Mouse (Mus musculus) left cerebral cortex, adult 2 months (tissue): Measurements from ENCODE around the gene Ugdh. TPM values are rescaled to one million over a fixed set of nuclear protein-coding genes. Genes with fewer than 3 reads are reported as not detected.

ENCODE experiments used
- DNase-seq, 2 experiments: peaks; one replicate each; pipeline ENCODE4 v3.0.0; 2021 to 2022; ENCODE audit warnings: low spot score in 2 of 2, mixed read lengths in 1 of 2; ENCODE audit errors: extremely low spot score in 1 of 2
- H3K27ac ChIP-seq: fragments of 200-600 bp; 2 replicates; pipeline ENCODE4 v1.8.1; 2022
- H3K4me3 ChIP-seq: fragments of 200-600 bp; 2 replicates; pipeline ENCODE4 v1.8.1; 2022
- CTCF ChIP-seq: fragments of 200-600 bp; IDR thresholded peaks from 2 replicates; pipeline ENCODE4 v1.8.1; 2022; ENCODE audit warnings: antibody characterized with exemption, mild to moderate bottlenecking, moderate library complexity
- intact Hi-C: fragments of 180-260 bp; cut with DNase I; formaldehyde crosslinking; loops from one replicate; pipeline ENCODE4 v1.15.1; 2025
- total RNA-seq, 2 experiments: library from RNA; stranded (reverse); gene quantifications; 2 replicates each; pipeline ENCODE4 v1.2.3; 2021

The Ugdh gene
- total RNA-seq, 2 experiments from 2014 or later = 25.2 to 30.1 TPM

DNA sequence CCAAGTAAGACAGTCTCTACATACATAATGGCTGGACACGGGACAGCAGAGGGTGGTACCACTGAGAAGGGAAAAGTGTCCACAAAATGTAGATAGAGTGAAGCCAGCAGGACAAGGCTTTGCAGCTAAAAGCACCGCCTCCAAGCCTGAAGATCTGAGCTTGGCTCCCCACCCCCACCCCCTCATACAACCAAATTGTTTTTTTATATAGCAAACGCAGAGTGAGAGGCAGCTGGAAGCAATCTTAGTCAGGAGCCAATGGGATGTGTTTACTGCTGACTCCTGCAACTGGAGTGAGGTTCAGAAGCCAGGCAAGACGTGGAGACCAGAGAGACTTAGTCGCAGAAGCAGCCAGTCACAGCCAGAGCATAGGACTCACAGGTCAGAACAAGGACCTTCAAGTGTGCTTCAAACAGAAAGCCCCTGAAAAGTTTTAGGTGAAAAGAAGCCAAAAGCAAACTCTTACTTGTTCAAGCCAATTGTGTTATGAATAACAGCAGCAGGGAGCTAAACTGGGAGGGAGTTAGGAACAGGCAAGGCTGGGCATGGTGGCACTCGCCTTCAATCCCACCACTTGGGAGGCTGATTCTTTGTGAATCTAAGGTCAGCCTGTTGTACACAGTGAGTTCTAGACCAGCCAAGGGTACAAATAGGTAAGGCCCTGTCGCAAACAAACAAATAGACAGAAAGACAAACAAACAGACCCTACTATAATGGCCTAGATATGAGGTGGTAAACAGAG is 21.5 kb upstream of the Ugdh start:
- no peak overlapping the region for H3K27ac ChIP-seq
- no peak for DNase-seq
- no peak overlapping the region for H3K4me3 ChIP-seq
- TF ChIP-seq CTCF = no peak
- intact Hi-C loops = no loop called here

DNA sequence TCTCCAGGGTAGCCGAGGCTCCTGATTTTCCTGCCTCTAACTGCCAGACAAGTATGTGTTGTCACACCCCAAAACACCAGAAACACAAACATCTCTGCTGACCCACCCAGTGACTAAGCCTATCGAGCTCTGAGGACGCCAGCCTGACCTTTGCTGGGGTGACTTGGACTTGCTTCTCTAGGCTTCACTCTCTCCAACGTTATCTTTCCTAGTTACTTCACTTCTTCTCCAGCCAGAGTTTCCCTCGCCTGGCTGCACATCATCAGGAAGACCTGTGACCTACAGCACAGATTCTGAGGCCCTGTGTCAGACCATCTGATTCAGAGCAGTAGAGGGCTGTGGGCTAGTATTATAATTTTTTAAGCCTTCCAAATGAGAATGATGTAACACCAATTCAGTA is 19.0 kb upstream of the Ugdh start:
- intact Hi-C loops = no loop called here
- no peak for DNase-seq
- TF ChIP-seq CTCF = no peak
- Histone ChIP-seq H3K4me3 (no peak overlapping the region), H3K27ac (no peak overlapping the region)

DNA sequence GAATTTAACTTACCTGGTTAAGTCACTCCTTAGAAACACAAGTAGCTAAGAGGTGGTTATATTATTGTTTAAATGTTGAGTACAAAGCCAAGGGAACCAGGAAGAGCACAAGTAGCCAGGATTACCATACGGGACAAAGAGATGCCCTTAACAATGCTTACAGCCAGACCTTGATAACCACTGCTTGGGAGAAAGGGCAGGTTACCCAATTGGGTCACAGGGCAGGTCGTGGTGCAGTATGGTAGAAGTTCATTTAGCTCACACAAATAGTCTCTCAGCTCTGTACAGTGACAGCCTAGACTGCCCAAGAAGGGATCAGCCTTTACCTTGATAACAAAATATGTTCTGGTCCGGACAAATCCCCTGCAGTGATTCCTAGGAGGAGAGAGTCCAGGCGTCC is 13.2 kb upstream of the Ugdh start:
- DNase-seq = no peak
- intact Hi-C loops = no loop called here
- Histone ChIP-seq H3K27ac (no peak overlapping the region), H3K4me3 (no peak overlapping the region)
- TF ChIP-seq CTCF = no peak

DNA sequence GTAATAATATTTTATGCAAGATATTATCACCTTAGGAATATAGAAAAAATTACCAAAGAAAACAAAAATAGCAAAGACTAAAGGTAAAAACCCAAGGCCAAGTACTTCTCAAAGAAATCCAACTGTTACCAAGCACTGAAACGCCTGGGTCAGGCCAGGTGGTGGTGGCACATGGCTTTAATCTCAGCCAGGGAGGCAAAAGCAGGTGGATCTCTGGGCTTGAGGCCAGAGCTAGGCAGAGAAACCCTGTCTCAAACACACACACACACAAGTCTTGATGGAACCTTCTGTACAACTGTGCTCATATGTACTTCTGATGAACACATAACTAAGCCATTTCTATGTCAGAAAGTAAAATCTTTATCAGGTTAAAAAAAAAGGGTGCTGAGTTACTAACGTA is 12.1 kb upstream of the Ugdh start:
- no peak overlapping the region for H3K27ac ChIP-seq
- no peak for TF ChIP-seq CTCF
- no peak for DNase-seq
- no peak overlapping the region for H3K4me3 ChIP-seq
- intact Hi-C loops = no loop called here

DNA sequence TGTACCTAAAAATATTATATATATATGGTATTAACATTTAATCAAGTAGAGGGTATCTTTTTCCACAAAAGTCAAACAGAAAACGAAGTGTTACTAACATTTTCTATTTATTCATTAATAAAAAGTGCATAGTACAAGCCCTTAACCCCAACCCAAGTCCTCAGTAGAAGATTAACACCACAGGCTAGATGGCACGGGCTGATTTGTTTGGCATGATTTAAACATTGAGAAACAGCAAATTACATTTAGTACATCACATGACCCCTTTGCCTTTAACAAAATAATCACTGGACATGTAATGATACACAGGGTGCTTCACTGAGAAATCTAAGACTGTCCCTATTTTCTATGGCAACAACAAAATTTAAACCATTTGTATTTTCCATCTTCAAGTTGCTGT is 11.0 kb upstream of the Ugdh start:
- intact Hi-C loops = no loop called here
- no peak for TF ChIP-seq CTCF
- no peak overlapping the region for H3K4me3 ChIP-seq
- no peak for DNase-seq
- H3K27ac ChIP-seq = no peak overlapping the region

DNA sequence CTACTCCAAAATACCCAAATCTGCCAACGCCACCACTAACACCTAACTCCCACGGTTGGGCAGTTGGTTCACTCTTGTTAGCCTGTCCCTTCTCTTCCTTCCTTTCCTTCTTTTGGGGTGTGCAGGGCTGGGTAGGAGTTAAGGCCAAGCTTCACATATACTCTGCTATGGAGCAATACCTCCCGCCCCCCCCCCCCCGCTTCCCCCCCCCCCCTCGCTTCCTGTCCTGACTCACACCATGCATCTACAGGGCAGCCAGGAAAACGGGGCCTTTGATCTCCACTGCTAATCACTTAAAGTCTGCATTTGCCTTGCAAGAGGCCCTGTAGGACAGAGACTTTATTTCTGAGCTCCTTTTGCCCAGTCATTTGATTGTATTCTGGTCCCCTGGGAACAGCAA is 9.2 kb upstream of the Ugdh start:
- no peak for TF ChIP-seq CTCF
- intact Hi-C loops = no loop called here
- DNase-seq = no peak
- Histone ChIP-seq H3K27ac (no peak overlapping the region), H3K4me3 (no peak overlapping the region)

DNA sequence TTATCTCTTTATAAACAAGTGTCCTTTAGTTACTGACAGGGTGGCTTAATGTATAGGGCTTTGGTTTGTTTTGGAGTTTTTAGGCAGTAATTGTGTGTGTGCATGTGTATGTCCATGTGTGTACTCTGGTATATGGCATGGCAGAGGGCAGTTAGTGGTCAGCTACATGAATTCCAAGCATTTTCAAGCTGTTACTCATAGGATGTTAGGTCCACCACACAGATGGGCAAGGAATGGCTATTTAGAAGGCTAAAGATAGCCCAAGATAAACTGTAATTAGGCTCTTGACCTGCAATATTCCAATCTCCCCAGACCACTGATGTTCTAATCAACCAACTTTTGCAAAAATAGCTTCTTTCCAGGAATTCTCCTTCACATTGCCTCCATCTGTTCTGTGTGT is 2.3 kb upstream of the Ugdh start:
- intact Hi-C loops = loop anchor here (5.0 to 10.0 kb wide), 2 partner anchors 99 to 257 kb away; partner anchors contain the start of genes Pds5a, Smim14 and Ube2k
- TF ChIP-seq CTCF = no peak
- no peak overlapping the region for H3K4me3 ChIP-seq
- DNase-seq = no peak
- H3K27ac ChIP-seq = no peak overlapping the region

DNA sequence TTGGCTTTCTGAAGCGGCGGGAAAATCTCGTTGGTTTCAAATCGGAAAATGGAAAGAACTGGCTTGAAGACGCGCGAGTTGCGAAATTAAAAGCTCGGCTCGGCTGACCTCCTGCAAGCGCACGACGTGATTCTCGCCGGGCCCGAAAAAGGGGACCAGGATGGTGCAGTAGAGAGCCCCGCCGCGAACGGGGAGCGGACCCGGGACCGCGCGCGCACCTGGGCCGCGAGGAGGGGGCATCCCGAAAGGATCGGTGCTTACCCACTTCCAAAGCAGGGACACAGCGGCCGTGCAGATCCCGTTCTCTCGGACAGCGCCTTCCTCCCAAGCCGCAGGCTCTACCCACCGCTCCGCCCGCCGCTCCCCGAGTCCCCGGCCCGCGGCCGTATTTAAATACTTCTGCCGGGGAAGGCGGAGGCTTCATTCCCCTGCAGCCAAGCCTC is 365 bp downstream of the Ugdh start:
- DNase-seq = peak in 1 of 2 experiments; percentile 23
- peak overlapping the region; percentile 90 for H3K27ac ChIP-seq
- H3K4me3 ChIP-seq = peak overlapping the region; percentile 91
- no peak for TF ChIP-seq CTCF
- intact Hi-C loops = loop anchor here (1.0 to 10.0 kb wide), 3 partner anchors 57 to 259 kb away; partner anchors contain the start of genes Gm43552, Pds5a, Smim14 and Ube2k

DNA sequence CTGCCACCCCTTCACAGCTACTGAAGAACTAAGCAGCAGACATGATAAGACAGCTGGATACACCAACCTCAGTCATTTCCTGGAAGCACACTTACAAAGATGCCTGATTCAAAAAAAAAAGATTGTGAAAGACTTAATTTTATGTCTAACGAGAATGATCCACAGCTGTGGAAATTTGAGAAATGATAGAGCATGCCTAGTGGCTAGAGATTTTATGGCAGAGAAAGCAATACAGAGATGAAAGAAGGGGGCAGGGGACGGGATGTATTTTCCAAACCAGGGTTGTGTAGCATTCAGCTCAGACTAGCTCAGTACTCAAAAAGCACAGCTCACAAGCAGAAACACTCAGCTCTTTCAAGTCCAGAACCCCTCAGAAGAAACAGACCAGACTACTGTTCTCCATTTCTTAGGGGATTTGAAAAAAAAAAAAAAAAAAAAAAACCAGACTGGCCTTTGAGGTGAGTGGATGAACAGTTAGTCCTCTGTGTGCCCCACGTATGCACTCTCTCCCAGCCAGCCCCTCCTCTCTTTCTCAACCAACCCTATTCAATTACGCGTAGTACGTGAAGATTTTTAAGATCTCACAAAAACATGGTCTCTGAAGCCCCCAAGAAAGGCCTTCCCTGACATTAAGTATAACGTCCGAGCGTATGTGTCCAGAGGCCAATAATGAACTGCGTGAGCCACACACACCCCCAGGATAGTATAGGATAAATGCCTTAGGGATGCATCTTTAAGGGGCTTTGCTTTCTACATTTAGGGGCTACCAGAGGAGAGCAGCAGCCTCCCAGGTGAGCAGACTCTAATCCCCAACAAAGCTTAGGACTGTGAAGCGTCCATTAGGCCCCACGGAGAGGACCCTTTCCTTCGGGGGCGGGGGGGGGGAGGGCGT is 1.0 kb downstream of the Ugdh start:
- intact Hi-C loops = loop anchor here (1.0 to 10.0 kb wide), 3 partner anchors 58 to 260 kb away; partner anchors contain the start of genes Gm43552, Pds5a, Smim14 and Ube2k
- Histone ChIP-seq H3K4me3 (peak overlapping the region; percentile 91), H3K27ac (peak overlapping the region; percentile 90)
- TF ChIP-seq CTCF = peak; percentile 9; the same call in 1 of the 2 replicates
- DNase-seq = no peak

DNA sequence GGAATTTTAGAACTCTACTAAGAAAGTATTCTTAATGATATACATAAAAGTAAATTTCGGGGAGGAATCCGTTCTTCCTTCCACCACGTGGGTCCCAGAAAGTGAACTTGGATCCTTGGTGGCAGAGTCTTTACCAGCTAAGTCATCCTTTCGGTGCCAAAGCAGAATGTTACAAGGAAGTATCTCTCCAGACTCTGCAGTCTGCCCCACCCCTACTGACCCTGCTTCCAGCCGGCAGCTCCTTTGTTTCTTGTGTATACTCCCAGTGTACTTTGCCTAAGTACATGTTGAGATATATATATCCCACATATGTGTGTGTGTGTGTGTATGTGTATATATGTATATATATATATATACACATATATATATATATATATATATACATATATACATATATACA is 6.3 kb downstream of the Ugdh start:
- TF ChIP-seq CTCF = no peak
- DNase-seq = no peak
- intact Hi-C loops = no loop called here
- no peak overlapping the region for H3K4me3 ChIP-seq
- no peak overlapping the region for H3K27ac ChIP-seq

DNA sequence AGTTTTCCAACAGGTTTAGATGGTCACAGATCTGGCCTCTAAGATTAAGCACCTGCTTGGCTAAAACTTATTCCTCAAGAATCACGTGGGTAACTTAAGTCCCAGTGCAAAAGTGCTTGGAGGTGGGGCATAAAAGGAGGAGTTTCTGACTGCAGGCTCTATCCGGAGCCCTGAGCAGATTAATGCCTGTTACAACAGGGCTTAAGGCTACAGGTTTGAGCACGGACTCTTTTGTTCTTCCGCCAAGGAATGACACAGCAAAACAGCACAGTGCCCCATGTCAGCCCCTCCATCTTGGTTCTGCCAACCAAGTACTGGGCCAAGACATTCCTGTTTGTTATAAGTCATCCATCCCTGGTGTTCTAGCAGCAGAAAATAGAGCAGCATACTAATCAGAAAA is 7.4 kb downstream of the Ugdh start:
- H3K4me3 ChIP-seq = no peak overlapping the region
- TF ChIP-seq CTCF = no peak
- H3K27ac ChIP-seq = no peak overlapping the region
- DNase-seq = no peak
- intact Hi-C loops = no loop called here

DNA sequence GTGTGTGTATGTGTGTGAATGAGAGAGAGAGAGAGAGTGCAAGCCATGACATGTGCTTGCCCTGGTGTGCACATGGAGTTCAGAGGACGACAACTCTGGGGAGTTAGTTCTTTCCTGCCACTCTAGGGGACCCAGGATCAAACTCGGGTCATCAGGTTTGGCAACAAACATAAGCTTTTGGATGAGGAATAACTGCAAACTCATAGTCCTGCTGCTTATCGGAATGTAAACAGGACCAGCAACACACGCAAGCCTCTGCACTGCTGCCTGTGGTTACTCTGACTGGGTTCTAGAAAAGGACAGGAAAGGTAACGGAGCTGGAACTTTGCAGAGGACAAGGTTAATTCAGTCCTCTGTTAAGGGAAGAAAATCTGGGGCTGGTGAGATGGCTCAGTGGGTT is 10.5 kb downstream of the Ugdh start:
- no peak for TF ChIP-seq CTCF
- no peak overlapping the region for H3K27ac ChIP-seq
- intact Hi-C loops = no loop called here
- DNase-seq = no peak
- no peak overlapping the region for H3K4me3 ChIP-seq
